Mouse (Mus musculus) cerebellum, postnatal 25 days (tissue): ENCODE measurements around the gene Pld3.

Experiments used
- DNase-seq, 2 experiments: peaks; one replicate each; pipeline ENCODE4 v3.0.0; 2021; ENCODE audit warnings: mixed read lengths in 2 of 2

The Pld3 gene

DNA sequence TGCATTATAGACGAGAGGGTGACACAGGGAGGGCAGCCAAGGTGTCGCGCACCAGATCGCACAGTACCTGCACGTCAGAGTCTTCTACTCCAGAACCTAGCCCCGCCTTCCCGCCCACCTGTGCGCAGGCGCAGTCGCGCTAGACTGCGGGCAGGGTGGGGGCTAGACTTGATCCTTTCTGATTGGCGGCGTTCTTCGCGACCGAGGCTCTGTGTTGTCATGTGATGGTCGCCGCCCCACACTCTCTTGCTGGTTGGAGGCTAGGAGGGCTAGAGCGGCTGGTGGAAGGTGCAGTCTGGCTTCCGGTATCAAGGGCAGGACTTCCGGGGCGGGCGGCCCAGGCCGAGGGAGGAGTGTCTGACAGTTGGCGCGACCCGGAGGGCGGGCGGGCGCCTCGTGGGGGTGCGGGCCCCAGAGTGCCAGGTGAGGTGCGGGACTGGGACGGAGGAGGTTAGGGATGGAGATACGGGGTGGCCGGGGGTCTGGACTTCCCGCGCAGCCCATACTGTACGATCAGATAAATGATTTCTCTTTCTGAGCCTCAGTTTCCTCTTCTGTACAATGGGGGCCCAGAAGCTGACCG, at the start of gene Pld3, which contains the start of gene 2310022A10Rik:
Gene Pld3 (minus strand): TSS at position 288 of the 583 bp plus-strand sequence.
Gene 2310022A10Rik (plus strand): TSS at position 303 of the 583 bp plus-strand sequence.
- peak; percentile 97 to 98 for DNase-seq

DNA sequence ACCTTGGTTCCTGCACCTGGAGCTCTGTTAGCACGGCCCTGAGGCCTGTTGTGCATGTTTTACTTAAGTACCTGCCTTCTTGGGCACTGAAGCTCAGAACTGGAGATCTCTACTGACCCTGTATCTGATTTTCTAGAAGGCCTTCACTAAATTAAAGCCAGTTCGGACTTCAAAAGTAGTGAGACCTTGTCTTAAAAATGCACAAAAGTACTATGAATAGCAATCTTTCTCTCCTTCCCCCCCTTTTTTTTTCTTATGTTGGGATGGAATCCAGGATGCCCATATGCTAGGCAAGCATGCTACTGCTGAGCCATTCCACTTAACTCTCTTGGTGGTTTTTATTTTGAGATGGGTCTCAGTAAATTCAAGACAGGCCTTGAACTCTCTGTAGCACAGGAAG, 49.1 kb upstream of the Pld3 start:
- DNase-seq = no peak

DNA sequence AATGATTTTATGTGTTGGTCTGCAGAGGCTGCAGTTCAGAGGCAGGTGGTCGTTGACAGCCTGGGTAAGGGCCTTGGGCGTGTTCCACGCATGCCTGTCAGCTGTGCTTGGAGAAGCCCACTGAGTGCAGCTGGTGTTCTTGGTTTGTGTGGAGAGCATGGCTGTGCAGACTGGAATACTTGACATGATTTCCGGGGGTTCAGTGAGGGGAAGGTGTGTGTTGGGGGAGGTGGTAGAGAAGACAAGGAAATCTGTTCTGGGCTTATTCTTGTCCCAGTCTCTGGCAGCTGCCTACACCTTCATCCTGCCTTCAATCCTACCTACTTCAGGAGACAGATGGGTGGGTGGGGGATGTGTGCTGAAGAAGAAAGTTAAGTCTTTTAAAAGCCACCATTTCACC, 48.6 kb upstream of the Pld3 start:
- DNase-seq = peak in 1 of 2 experiments; percentile 45

DNA sequence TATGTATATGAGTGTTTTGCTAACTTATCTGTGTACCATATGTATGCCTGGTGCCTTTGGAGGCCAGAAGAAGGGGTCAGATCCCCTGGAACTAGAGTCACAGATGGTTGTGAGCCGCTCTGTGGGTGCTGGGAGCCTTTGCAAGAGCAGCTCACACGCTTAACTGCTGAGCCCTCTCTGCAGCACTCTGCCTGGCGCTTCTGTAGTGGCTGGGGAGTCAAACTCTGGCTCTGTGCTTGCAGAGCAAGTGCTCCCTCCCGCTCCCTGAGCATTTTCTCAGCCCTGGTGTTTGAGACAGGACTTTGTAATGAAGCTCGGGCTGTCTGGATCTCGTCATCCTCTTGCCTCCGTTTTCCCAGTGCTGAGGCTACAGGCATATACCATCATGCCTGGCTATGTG, 45.0 kb upstream of the Pld3 start:
- DNase-seq = peak; percentile 40 to 51

DNA sequence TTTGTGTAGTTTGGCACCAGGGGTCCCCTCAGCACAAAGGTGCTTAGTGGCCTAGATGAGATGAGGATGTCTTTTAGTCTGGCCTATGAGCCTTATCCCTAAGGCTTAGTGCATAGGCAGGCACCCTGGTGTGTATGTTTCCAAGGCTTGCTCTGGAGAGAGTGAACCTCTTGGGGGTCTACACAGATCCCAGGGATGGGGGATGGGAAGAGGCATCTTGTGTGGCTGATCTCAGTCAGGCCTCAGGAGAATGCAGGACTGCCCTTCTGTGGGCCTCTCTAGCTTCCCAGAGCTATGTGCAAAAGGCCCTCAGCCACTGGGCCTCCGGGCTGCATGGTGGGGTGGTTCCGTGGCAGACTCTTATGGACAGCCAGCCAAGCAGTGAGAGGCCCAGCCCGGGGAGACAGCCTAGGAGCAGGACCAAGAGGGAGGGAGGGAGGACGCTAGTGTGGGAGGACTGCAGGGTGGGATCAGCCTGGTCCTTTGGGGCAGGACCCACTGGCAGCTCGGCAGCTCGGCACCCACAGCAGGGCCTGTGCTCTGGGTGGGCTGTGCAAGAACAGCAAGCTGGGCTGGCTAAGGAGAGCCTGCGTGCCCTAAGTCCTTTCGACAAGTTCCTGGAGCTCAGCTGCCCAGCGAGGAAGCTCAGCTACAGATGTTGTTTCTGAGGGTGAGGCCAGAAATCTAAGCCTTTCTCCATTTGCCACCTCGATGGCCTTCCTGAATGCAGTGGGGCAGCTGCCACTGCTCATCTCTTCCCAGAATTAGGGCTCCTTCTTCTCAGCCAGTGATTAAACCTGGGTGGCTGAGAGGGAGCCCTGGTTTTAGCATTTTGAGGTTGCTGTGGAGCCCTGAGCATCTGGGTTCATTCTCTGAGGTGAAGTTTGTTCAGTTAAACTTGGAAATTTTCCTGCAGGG, 43.8 kb upstream of the Pld3 start:
- DNase-seq = peak; percentile 49 to 53

DNA sequence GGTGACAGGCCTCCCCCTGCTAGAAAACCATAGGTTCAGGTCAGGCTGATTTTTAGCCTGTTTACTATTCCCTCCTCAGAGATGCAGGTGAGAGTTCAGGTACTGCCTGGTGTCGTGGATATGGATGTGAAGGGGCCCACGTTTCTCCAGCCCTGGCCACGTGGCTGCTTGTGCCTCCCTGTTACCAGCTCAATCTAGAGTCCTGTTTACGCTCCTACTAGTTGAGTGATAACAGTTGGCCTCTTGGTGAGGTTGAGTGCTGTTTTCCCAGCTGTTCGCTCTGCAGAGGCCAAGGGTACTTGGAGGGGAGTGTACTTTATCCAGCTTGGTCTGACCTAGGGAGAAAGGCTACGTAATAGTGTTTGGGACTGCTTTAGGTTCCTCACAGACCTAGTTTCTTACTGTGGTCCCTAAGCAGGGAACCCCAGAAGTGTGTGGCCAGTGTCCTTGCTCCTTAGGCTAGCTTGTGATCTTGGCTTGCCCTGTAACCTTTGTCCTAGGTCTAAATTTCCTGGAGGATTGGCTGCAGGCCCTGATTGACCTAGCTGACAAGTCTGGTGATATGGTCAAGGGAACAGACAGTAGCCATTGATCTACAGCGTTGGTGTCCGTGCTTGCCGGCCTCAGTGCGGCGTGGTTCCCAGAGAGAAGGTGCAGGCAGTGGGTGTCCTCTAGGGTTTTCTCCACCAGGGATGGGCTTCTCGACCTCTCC, 40.1 kb upstream of the Pld3 start:
- DNase-seq = peak in 1 of 2 experiments; percentile 41

DNA sequence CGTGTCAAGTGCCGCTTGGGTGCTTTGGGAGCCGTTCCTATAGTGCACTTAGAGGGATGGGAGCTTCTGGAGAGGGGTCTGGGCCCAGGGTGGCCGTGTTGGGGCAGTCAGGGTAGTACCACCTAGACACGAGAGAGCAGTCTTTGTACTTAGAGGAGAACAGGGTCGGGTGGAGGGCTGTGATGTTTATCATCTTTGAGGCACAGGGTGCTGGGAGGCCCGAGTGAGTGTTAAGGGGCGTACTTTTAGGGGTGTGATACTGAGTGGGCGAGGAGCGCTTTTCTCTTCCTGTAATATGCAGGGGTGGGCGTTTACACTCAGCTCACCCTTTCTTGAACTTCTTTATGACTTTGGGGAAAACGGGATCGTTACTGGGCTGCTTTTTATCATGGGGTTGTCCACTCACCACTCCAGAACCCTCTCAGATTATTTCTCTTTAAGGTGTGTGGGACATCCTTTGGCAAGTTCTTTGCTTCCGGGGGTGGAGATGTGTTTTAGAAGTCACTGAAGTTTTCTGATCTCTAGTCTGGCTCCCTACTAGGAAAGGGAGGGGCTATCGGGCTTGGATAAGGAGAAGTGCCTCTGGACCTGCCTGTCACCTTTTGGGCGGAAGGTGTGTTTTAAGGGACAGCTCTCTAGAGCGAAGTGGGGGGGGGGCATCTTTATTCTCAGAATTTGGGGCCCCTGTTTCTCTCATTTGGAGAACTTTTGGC, 39.4 kb upstream of the Pld3 start:
- peak in 1 of 2 experiments; percentile 53 for DNase-seq

DNA sequence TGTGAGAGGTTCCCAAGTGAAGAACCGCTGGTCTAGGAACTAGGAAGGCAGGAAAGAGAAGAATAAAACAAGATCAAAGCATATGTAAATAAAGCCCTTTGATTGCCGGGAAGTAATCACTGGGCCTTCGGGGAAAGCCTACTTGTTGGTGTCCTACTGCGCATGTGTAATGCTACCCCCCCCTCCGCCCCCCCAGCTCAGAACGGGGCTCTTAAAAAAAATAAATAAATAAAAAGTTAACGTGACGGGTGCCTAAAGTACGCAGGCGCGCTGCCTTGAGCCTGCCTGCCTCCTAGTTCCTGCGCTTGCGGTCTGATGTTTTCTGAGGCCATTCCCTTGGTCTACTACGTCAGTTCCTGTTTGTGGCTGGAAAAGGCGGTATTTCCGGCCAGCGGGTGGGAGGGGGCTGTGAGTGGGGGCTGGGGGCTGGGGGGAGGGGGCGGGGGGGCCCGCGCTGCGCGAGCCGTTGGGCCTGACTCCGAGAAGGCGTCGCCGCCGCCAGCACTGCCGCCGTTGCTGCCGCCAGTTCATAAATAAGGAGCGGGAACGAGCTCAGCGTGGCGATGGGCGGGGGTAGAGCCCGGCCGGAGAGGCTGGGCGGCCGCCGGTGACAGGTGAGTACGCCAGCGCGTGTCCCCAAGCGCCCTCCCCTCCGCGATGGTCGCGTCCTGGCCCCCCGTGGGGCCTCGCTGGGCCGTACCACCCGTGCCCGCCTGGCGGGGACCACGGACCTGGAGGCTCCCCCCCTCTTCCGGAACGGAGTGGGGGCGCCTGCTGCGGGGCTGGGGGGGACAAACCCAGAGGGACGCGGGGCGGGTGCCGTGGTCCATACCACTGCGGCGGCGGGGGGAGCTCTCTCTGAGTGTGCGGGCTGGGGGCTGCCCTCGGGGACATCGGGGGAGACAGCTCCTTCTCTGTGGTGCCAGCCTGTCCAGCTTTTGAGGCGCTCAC, 38.5 kb upstream of the Pld3 start, which contains the start of gene Akt2:
Gene Akt2 (plus strand): TSS at position 287 of the 951 bp plus-strand sequence.
- DNase-seq = peak; percentile 99

DNA sequence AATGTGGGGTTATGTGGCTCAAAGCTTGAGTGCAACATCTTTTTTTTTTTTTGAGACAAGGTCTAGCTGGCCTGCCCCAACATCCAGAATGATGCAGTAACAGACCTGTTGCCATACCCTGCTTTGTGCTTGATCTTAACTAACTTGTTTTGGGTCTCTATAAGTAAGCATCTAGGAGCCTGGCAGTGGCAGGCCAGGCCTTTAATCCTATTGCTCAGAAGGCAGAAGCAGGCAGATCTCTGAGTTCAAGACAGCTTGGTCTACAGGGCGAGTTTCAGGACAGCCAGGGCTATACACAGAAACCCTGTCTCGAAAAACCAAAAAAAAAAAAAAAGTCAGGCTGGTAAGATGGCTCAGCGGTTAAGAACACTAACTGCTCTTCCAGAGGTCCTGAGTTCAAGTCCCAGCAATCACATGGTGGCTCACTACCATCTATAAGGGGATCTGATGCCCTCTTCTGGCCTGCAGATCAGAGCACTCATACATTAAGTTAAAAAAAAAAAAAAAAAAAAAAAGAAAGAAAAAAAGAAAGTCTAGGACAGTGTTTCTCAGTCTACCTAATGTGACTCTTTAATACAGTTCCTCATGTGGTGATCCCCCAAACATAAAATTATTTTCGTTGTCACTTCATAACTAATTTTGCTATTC, 37.7 kb upstream of the Pld3 start:
- DNase-seq = peak in 1 of 2 experiments; percentile 46

DNA sequence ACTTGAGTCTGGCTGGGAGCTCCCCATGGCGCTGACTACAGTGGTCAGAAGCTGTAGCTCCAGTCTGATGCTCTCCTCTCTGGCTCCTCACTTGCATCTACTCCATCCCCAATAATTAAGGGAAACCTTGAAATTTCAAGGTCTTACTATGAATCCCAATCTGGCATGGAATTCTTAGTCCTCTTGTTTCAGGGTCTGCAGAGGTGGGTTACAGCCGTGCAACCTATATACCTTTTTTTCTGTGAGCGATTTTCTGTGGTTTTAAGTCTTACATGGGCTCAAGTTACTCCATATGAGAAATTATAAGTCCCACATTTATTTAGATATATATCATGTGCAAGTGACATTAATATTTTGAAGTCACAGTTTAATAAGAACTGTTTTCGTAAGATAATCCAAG, 37.1 kb upstream of the Pld3 start:
- DNase-seq = no peak

DNA sequence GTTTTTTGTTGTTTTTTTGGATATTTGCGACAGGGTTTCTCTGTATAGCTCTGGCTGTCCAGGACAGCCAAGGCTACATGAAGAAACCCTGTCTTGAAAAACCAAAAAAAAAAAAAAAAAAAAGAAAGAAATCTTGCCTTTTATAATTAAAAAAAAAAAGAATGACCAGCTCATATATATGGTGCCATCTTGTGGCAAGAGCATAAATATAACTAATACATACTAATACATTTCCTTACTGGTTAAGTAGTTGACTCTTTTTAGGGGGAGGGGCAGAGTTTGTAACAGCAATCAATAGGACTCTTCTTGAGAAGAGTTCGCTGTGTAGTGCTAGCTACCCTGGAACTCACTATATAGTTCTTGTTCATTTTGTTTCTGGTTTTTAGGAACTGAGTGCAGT, 34.7 kb upstream of the Pld3 start:
- no peak for DNase-seq

DNA sequence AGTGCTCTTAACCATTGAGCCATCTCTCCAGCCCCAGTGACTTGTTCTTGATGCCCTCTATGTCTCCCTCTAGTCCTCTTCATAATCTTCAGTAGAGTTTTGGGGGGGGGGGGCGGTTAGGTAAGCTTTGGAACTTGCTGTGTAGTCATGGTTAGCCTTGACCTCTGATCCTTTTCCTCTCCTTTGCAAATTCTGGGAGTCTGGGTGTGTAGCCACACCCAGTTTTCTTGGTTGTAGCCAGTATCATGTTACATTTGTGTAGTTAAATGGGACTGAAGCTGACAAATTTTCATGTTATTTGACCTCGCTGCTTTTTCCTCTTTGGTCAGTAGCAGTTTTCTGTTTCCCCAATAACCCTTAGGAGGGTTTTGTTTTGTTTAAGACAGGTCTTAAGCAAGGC, 33.8 kb upstream of the Pld3 start:
- no peak for DNase-seq

DNA sequence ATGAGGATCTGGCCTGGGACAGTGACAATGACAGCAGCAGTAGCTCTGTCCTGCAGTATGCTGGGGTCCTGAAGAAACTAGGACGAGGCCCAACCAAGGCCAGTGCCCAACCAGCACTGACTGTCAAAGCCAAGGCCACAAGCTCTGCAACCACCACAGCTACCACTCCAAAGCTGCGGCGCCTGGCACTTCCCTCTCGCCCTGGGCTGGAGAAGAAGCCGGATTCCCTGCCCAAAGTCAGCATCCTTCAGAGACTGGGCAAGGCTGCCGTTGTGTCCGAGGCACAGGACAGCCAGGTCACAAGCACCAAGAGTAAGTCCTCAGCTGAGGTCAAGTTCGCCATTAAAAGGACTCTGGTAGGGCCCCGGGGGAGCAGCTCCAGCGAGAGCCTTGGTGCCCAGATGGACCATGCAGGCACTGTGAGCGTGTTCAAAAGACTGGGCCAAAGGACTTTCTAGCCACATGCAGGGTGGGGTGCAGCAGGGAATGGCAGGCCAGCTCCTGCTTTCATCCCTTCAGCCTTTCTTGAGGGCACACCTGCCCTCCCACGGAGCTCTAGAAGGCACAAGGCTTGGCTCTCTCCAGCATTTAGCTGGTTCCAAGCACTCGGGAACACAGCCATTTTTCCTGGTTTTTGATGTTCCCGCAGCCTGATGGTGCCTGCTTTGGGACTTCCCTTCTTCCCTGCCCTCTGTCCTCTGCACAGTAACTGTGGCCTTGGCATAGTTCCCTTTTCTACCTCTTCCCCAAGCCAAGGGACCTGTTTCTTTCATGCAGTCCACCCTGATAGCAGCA, 27.6 kb upstream of the Pld3 start:
- no peak for DNase-seq

DNA sequence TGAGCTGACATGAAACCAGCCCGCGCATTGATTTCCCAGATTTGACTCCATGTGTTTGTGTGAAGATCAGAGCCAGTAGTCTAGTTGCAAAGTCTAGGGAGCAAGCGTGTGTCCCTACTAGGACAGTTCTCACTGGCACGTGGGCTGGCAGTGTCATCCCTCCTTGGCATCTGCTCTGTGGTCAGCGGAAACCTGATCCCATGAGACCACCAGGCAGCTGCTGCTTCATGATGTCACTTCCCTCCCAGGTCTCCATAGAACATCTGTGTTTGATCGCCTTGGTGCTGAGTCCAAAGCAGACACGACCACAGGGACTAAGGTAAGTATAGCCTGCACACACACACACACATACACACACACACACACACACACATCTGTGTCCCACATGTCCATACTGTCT, 25.4 kb upstream of the Pld3 start:
- DNase-seq = no peak

DNA sequence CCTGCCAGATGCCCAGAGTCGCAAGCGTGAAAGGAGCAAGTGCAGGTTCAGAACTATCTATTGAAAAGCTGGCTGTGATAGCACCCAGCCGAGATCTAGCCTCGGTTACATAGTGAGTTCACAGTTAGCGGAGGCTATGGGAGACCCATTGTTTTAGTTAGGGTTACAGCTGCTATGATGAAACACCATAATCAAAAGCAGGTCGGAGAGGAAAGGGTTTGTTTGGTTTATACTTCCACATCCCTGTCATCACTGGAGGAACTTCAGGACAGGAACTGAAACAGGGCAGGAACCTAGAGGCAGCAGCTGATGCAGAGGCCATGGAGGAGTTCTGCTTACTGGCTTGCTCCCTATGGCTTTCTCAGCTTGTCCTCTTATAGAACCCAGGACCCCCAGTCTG, 24.6 kb upstream of the Pld3 start:
- no peak for DNase-seq

DNA sequence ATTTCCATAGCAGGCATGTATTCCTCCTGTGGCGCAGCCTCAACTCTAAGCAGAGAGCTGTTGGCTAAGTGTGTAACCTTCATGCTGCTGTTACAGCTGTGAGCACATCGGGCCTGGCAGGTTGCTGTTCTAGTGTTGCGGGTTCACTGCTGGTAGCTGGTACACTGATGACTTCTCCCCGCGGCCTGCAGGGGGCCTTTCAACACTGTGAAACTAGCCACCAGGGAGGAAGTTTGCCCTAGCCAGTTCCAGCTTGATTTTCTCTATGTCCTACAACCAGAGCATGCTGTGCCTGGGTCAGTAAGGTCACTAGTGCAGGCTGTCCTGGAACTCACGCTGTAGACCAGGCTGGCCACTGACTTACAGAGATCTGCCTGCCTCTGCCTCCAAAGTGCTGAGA, 23.9 kb upstream of the Pld3 start:
- DNase-seq = peak; percentile 64 to 75

DNA sequence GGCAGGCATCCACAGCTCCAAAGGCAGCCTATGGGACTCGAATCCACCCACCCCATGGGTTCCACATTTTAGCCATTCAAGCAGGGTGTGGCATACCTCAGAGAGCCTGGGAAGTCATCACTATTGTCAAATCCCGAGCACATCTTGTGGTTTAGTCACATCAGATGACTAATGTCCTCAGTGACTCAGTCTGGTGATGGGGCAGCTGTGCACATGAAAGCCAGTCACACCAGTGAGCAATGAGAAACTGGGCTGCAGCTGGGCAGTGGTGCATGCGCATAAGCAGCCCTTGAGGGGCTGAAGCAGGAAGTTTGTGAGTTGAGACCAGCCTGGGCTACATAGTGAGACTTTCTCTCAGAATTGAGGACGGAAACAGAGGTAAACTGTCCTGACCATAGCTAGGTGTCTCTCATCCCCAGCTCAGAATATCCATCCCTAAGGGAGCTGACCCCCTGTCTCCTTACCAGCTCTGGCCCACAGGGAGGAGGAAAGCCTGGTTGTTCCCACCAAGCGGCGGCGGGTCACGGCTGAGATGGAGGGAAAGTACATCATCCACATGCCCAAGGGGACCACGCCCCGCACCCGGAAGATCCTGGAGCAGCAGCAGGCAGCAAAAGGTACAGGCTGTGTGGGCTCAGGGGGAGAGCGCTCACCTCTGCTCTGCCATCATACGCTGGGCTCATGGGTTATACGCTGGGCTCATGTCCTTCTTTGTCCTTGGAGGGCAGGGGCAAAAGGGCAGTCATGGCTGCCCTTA, 21.3 kb upstream of the Pld3 start:
- DNase-seq = no peak

DNA sequence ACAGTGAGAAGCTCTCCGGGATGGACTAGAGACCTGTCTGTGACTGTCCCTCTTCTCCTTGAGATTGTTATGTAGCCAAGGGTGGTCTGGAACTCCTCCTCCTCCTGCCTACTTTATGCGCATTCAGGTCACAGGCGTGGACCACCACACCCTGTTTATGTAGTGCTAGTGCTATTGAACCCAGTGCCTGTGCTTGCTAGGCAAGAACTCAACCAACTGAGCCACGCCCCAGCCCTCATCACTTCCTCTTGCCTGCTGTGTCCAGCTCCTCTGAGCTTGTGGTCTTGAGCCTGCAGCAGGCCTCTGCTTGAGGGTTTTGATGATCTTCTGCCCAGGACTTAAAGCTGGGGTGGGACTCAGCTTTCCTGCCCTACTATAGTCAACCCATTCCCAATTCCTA, 19.1 kb upstream of the Pld3 start:
- no peak for DNase-seq

DNA sequence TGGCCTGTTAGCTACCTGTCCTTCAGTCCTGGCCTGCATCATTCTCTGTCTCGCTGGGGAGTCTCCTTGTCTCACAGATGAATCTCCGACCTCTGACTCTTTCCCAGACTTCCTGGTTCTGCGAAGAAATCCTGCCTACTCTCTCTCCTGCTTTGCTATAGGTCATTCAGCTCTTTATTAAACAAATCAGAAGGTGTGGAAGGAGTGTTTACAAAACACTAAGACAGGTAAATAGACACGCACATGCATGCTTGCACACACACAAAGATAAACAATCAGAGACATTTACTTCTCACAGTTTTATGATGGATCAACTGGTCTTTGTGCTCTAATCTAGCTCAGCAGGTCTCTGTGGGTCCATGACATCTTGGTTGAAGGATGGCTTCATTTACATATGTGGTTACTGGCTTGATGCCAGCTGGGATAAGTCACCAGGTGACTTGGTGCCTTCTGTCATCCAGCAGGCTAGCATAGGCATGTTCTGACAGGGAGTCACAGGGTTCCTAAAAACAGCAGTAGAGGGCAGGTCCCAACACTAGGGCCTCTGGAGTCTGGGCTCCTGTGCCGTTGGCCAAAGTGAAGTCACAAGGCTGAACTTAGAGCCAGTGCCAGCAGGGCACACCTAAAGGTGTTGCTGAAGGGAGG, 16.7 kb upstream of the Pld3 start:
- DNase-seq = peak in 1 of 2 experiments; percentile 38
